Mouse (Mus musculus) testis, adult 2 months (tissue): ENCODE measurements around the gene Pld2.

Experiments
- CTCF ChIP-seq: fragments of 200-500 bp; IDR thresholded peaks from 2 replicates; pipeline ENCODE4 v1.5.1; 2012; ENCODE audit warnings: low read depth, mild to moderate bottlenecking, inconsistent platforms, low read length, moderate library complexity; ENCODE audit not compliant: control insufficient read depth, insufficient read depth, insufficient replicate concordance
- POLR2A ChIP-seq: fragments of 200-500 bp; IDR thresholded peaks from 2 replicates; pipeline ENCODE4 v1.6.1; 2012; ENCODE audit warnings: low read depth, mild to moderate bottlenecking, inconsistent platforms, low read length, moderate library complexity; ENCODE audit not compliant: control insufficient read depth

GRCm38 (mm10) chr11:70564276-70564873 is 24.5 kb downstream of the Pld2 start:
- TF ChIP-seq CTCF (no peak), POLR2A (no peak)
